ENCODE assay signal across 21 mouse cellular contexts in genomic region chr11:104452709-104453108, GRCm38 (mm10). TPM values are rescaled to one million over a fixed set of nuclear protein-coding genes. Genes with fewer than 3 reads are reported as not detected.
A peak's percentile ranks its signal among the peaks of the same experiment; 100 is the strongest.
DNase-seq lines count a peak whose midpoint lies in the region; ATAC-seq lines count a peak whose summit lies in the region.
"Had no signal": no experiment of that assay in that cellular context is flagged by ENCODE, and none has a peak within 500 bp of the region (broad histone marks: within the 10 kb centered on the region; RNA-seq: fewer than 3 reads in every experiment).

No protein-coding gene starts in this region.

- 96% methylated on average over 1 of the region's 1 CpGs for WGBS in liver, embryonic 12.5 days (ENCODE audit: insufficient replicate concordance)
- 86% methylated on average over 1 of the region's 1 CpGs for WGBS in liver, embryonic 16.5 days (ENCODE audit: insufficient replicate concordance)
- WGBS in kidney, embryonic 14.5 days: 97% methylated on average over 1 of the region's 1 CpGs

- ATAC-seq in erythroblast, adult 5-6 weeks (replicated peaks; ENCODE audit: low FRiP score, poor library complexity, severe bottlenecking): peak; percentile 89
- ATAC-seq in liver, embryonic 12.5 days: peak; percentile 80
- ATAC-seq in liver, embryonic 16.5 days (ENCODE audit: low read depth): peak; percentile 71
- ATAC-seq in kidney, embryonic 14.5 days (ENCODE audit: low FRiP score, low TSS enrichment): no peak
- ATAC-seq: activated CD4-positive, CD25-positive, alpha-beta regulatory T cell, adult 4 months; forebrain, embryonic 15.5 days; Patski had no signal

- H3K9ac ChIP-seq in liver, embryonic 12.5 days: no peak overlapping the region
- no peak overlapping the region for H3K9ac ChIP-seq in liver, embryonic 16.5 days (ENCODE audit: low read depth, low read length)
- no peak overlapping the region for H3K9ac ChIP-seq in kidney, embryonic 14.5 days (ENCODE audit: low read depth, low read length)
- H3K9ac ChIP-seq: forebrain, embryonic 15.5 days; heart, embryonic 13.5 days; hindbrain, embryonic 13.5 days had no signal

- peak overlapping the region; percentile 32 for H3K4me2 ChIP-seq in liver, embryonic 12.5 days
- H3K4me2 ChIP-seq in liver, embryonic 16.5 days (ENCODE audit: low read depth, low read length): 0 out of 2 replicates have a peak overlapping the region, but pooled peaks have one; percentile 30
- no peak overlapping the region for H3K4me2 ChIP-seq in kidney, embryonic 14.5 days (replicated peaks; ENCODE audit: low read depth, low read length)
- H3K4me2 ChIP-seq: forebrain, embryonic 15.5 days; heart, embryonic 13.5 days; hindbrain, embryonic 13.5 days had no signal

- no peak overlapping the region for H3K27ac ChIP-seq in liver, embryonic 12.5 days
- H3K27ac ChIP-seq in liver, embryonic 16.5 days (ENCODE audit: low read length): 0 out of 2 replicates have a peak overlapping the region, but pooled peaks have one; percentile 37
- no peak overlapping the region for H3K27ac ChIP-seq in kidney, embryonic 14.5 days (ENCODE audit: low read depth, low read length)
- H3K27ac ChIP-seq: embryonic facial prominence, embryonic 10.5 days; forebrain, embryonic 15.5 days; heart, embryonic 13.5 days; hindbrain, embryonic 13.5 days had no signal

- no peaks in the 10 kb centered on the region for H3K36me3 ChIP-seq in liver, embryonic 12.5 days
- H3K36me3 ChIP-seq in liver, embryonic 16.5 days (ENCODE audit: control insufficient read depth, insufficient read depth): no peaks in the 10 kb centered on the region
- no peaks in the 10 kb centered on the region for H3K36me3 ChIP-seq in kidney, embryonic 14.5 days (ENCODE audit: control insufficient read depth, insufficient read depth, low read length)
- H3K36me3 ChIP-seq: forebrain, embryonic 15.5 days; hindbrain, embryonic 13.5 days had no signal

- no peaks in the 10 kb centered on the region for H3K27me3 ChIP-seq in liver, embryonic 12.5 days (replicated peaks)
- H3K27me3 ChIP-seq in liver, embryonic 16.5 days (ENCODE audit: control insufficient read depth, insufficient read depth, low read depth, low read length): no peaks in the 10 kb centered on the region
- H3K27me3 ChIP-seq in kidney, embryonic 14.5 days (ENCODE audit: control insufficient read depth, insufficient read depth, low read length): no peaks in the 10 kb centered on the region
- H3K27me3 ChIP-seq: forebrain, embryonic 15.5 days; heart, embryonic 13.5 days; hindbrain, embryonic 13.5 days; Patski had no signal

- DNase-seq in testis, postnatal 10 days (ENCODE audit: low spot score): no peak
- DNase-seq in layer of hippocampus, adult 9-10 months (ENCODE audit: low spot score): no peak
- DNase-seq in cerebellum, postnatal 25 days: no peak
- DNase-seq: adrenal gland, postnatal 14 days; cerebellum, adult 11-12 months; cerebellum, adult 9-10 months; cerebellum, postnatal 36 days; gastrocnemius, postnatal 36 days; heart, adult 11 months; heart, postnatal 4 days had no signal

- H3K9me3 ChIP-seq in liver, embryonic 12.5 days (replicated peaks): no peaks in the 10 kb centered on the region
- no peaks in the 10 kb centered on the region for H3K9me3 ChIP-seq in liver, embryonic 16.5 days (replicated peaks; ENCODE audit: control insufficient read depth, low read length)
- H3K9me3 ChIP-seq in kidney, embryonic 14.5 days (ENCODE audit: control insufficient read depth, low read length): no peaks in the 10 kb centered on the region
- H3K9me3 ChIP-seq: embryonic facial prominence, embryonic 10.5 days; forebrain, embryonic 15.5 days had no signal

- H3K4me1 ChIP-seq in liver, embryonic 12.5 days: peaks cover 17% of the 10 kb centered on the region
- peaks cover 8% of the 10 kb centered on the region for H3K4me1 ChIP-seq in liver, embryonic 16.5 days (ENCODE audit: control insufficient read depth, low read depth, low read length)
- H3K4me1 ChIP-seq in kidney, embryonic 14.5 days (ENCODE audit: control insufficient read depth, insufficient read depth, low read length): no peaks in the 10 kb centered on the region
- H3K4me1 ChIP-seq: forebrain, embryonic 15.5 days had no signal

- no peak overlapping the region for H3K4me3 ChIP-seq in liver, embryonic 12.5 days
- no peak overlapping the region for H3K4me3 ChIP-seq in liver, embryonic 16.5 days (ENCODE audit: low read depth, low read length)
- no peak overlapping the region for H3K4me3 ChIP-seq in kidney, embryonic 14.5 days (ENCODE audit: low read length)
- H3K4me3 ChIP-seq: embryonic facial prominence, embryonic 10.5 days; erythroblast, embryonic 14.5 days; forebrain, embryonic 15.5 days; heart, embryonic 13.5 days; hindbrain, embryonic 13.5 days had no signal

RNA-seq across cellular contexts. Expression of gene Kansl1, which starts 16.0 kb away (rescaled TPM):
- total RNA-seq in erythroblast, adult 5-6 weeks (2015; ENCODE audit: low replicate concordance): 20.8 and 25.1 TPM in 2 replicates
- 20.6 TPM in 2 replicates for total RNA-seq in erythroblast, adult 5-6 weeks (2017; ENCODE audit: low replicate concordance)
- 9.4 and 10.2 TPM in 2 replicates for polyA plus RNA-seq in liver, embryonic 12.5 days (2016; fragmentation: Nextera tagmentation; extraction: Ambion mirVana)
- 5.2 and 5.6 TPM in 2 replicates for polyA plus RNA-seq in liver, embryonic 16.5 days (2015; fragmentation: Nextera tagmentation; extraction: Ambion mirVana)
- 20.3 and 29.9 TPM in 2 replicates for polyA plus RNA-seq in kidney, embryonic 14.5 days (2014; fragmentation: Nextera tagmentation; extraction: Ambion mirVana)
